Comparison of ENCODE assay signal across 10 mouse cellular contexts in the genomic region with DNA sequence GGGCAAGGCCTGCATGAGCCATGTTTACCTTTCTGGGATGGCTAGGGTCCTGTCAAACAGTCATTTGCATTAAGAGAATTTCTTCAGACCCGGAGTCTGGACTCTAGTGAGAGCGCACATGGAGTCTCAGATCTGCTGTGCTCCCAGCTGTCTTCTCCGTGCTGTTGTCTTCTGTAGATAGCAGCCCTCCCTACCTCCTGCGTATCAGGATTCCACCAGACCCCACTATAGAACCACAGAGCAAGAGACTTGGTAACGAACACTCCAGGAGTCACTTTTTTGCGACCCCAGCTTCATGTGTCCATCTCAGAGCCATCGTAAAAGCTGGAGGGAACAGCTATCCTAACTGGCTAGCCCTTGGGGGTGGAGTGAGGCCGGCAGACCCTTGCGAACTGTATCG. TPM values are rescaled to one million over a fixed set of nuclear protein-coding genes. Genes with fewer than 3 reads are reported as not detected.
A peak's percentile ranks its signal among the peaks of the same experiment; 100 is the strongest.
DNase-seq lines count a peak whose midpoint lies in the region; ATAC-seq and TF ChIP-seq lines count a peak whose summit lies in the region.
"Had no signal": no experiment of that assay in that cellular context is flagged by ENCODE, and none has a peak within 500 bp of the region (broad histone marks: within the 10 kb centered on the region; RNA-seq: fewer than 3 reads in every experiment).

No protein-coding gene starts in this region.

- TF ChIP-seq CTCF in intestine, postnatal 0 days (IDR thresholded peaks at IDR 0.05; ENCODE audit: low read depth), result no peak

- no peaks in the 10 kb centered on the region for H3K36me3 ChIP-seq in forebrain, embryonic 16.5 days (ENCODE audit: control insufficient read depth, insufficient read depth)
- H3K36me3 ChIP-seq in liver, embryonic 13.5 days, result no peaks in the 10 kb centered on the region
- H3K36me3 ChIP-seq in neural tube, embryonic 12.5 days, result no peaks in the 10 kb centered on the region
- no peaks in the 10 kb centered on the region for H3K36me3 ChIP-seq in intestine, postnatal 0 days (ENCODE audit: control insufficient read depth, insufficient read depth)

- WGBS in forebrain, embryonic 16.5 days, result 26% methylated on average over 10 of the region's 10 CpGs
- 45% methylated on average over 10 of the region's 10 CpGs for WGBS in liver, embryonic 13.5 days (ENCODE audit: insufficient replicate concordance)
- WGBS in neural tube, embryonic 12.5 days, result 27% methylated on average over 10 of the region's 10 CpGs
- WGBS in intestine, postnatal 0 days, result 73% methylated on average over 10 of the region's 10 CpGs

- no peak overlapping the region for H3K4me3 ChIP-seq in forebrain, embryonic 16.5 days (replicated peaks; ENCODE audit: low read length)
- H3K4me3 ChIP-seq in liver, embryonic 13.5 days (replicated peaks), result no peak overlapping the region
- H3K4me3 ChIP-seq in neural tube, embryonic 12.5 days, result no peak overlapping the region
- no peak overlapping the region for H3K4me3 ChIP-seq in intestine, postnatal 0 days (ENCODE audit: low read depth, low read length)

- ATAC-seq in forebrain, embryonic 16.5 days, result no peak
- peak; percentile 71 for ATAC-seq in liver, embryonic 13.5 days (ENCODE audit: low read depth)
- peak; percentile 5; the same call in 1 of the 2 replicates for ATAC-seq in neural tube, embryonic 12.5 days (ENCODE audit: low FRiP score, low read depth)
- no peak for ATAC-seq in intestine, postnatal 0 days

- no peak overlapping the region for H3K9ac ChIP-seq in forebrain, embryonic 16.5 days (replicated peaks; ENCODE audit: low read depth, low read length)
- H3K9ac ChIP-seq in liver, embryonic 13.5 days, result no peak overlapping the region
- no peak overlapping the region for H3K9ac ChIP-seq in neural tube, embryonic 12.5 days
- no peak overlapping the region for H3K9ac ChIP-seq in intestine, postnatal 0 days (ENCODE audit: low read depth, low read length)

- peak overlapping the region; percentile 5; the same call in 1 of the 2 replicates for H3K4me2 ChIP-seq in forebrain, embryonic 16.5 days (ENCODE audit: low read length)
- H3K4me2 ChIP-seq in liver, embryonic 13.5 days, result peak overlapping the region; percentile 23; the same call in 1 of the 2 replicates
- peak overlapping the region; percentile 51 for H3K4me2 ChIP-seq in neural tube, embryonic 12.5 days (replicated peaks)
- no peak overlapping the region for H3K4me2 ChIP-seq in intestine, postnatal 0 days (replicated peaks; ENCODE audit: low read depth)
- H3K4me2 ChIP-seq: heart, embryonic 11.5 days had no signal

- H3K9me3 ChIP-seq in forebrain, embryonic 16.5 days (ENCODE audit: control insufficient read depth, low read length), result no peaks in the 10 kb centered on the region
- no peaks in the 10 kb centered on the region for H3K9me3 ChIP-seq in liver, embryonic 13.5 days (replicated peaks)
- no peaks in the 10 kb centered on the region for H3K9me3 ChIP-seq in neural tube, embryonic 12.5 days
- H3K9me3 ChIP-seq in intestine, postnatal 0 days (ENCODE audit: control insufficient read depth), result no peaks in the 10 kb centered on the region

- H3K27ac ChIP-seq in forebrain, embryonic 16.5 days (ENCODE audit: low read length), result peak overlapping the region; percentile 89
- H3K27ac ChIP-seq in liver, embryonic 13.5 days, result no peak overlapping the region
- peak overlapping the region; percentile 64 for H3K27ac ChIP-seq in neural tube, embryonic 12.5 days
- H3K27ac ChIP-seq in intestine, postnatal 0 days (ENCODE audit: low read depth, low read length), result no peak overlapping the region

- H3K4me1 ChIP-seq in forebrain, embryonic 16.5 days (replicated peaks; ENCODE audit: control insufficient read depth, insufficient read depth, low read length), result peaks cover 53% of the 10 kb centered on the region
- H3K4me1 ChIP-seq in liver, embryonic 13.5 days (replicated peaks), result peaks cover 29% of the 10 kb centered on the region
- peaks cover 44% of the 10 kb centered on the region for H3K4me1 ChIP-seq in neural tube, embryonic 12.5 days
- no peaks in the 10 kb centered on the region for H3K4me1 ChIP-seq in intestine, postnatal 0 days (replicated peaks; ENCODE audit: control insufficient read depth, insufficient read depth, low read length)

- no peaks in the 10 kb centered on the region for H3K27me3 ChIP-seq in forebrain, embryonic 16.5 days (replicated peaks; ENCODE audit: control insufficient read depth, insufficient read depth, low read length)
- no peaks in the 10 kb centered on the region for H3K27me3 ChIP-seq in liver, embryonic 13.5 days
- no peaks in the 10 kb centered on the region for H3K27me3 ChIP-seq in neural tube, embryonic 12.5 days (replicated peaks)
- H3K27me3 ChIP-seq in intestine, postnatal 0 days (replicated peaks; ENCODE audit: control insufficient read depth, insufficient read depth, low read length), result no peaks in the 10 kb centered on the region

- peak; percentile 45 for DNase-seq in heart, adult 11 months
- DNase-seq in heart, adult 18-20 months, result no peak
- no peak for DNase-seq in liver, embryonic 13.5 days
- DNase-seq in adrenal gland, postnatal 14 days, result no peak
- no peak for DNase-seq in ovary, postnatal 36 days (ENCODE audit: low spot score)
- DNase-seq: cerebellum, adult 9-10 months had no signal

RNA-seq across cellular contexts. Expression of a gene that starts 25.1 kb away (rescaled TPM):
- total RNA-seq in heart, adult 18-20 months (2021), result 1 to 10 TPM in 1 of 2 experiments, under 1 TPM in 1; 0.69 to 1.1 TPM
- polyA plus RNA-seq in forebrain, embryonic 16.5 days (2015; fragmentation: Nextera tagmentation; extraction: Ambion mirVana), result 32.2 and 37.2 TPM in 2 replicates
- 0.33 and 0.39 TPM in 2 replicates for polyA plus RNA-seq in liver, embryonic 13.5 days (2015; fragmentation: Nextera tagmentation; extraction: Ambion mirVana)
- 37.0 and 39.3 TPM in 2 replicates for polyA plus RNA-seq in neural tube, embryonic 12.5 days (2016; fragmentation: Nextera tagmentation; extraction: Ambion mirVana)
- total RNA-seq in adrenal gland, postnatal 14 days (2021), result 13.0 and 18.7 TPM in 2 replicates
- 0.50 and 0.58 TPM in 2 replicates for polyA plus RNA-seq in intestine, postnatal 0 days (2015; fragmentation: Nextera tagmentation; extraction: Ambion mirVana)

Comparison
In these comparisons a context has a peak if more than half of its experiments do, and no peak if none do; other contexts are left out.
1. ATAC-seq: peak in liver, embryonic 13.5 days (single experiment) and neural tube, embryonic 12.5 days (single experiment); none in forebrain, embryonic 16.5 days (single experiment) and intestine, postnatal 0 days (single experiment).
2. H3K27ac ChIP-seq: peak in forebrain, embryonic 16.5 days (single experiment) and neural tube, embryonic 12.5 days (single experiment); none in liver, embryonic 13.5 days (single experiment) and intestine, postnatal 0 days (single experiment).
3. RNA of a gene that starts 25.1 kb away (polyA plus RNA-seq): 32.2 to 37.2 TPM in forebrain, embryonic 16.5 days and 37.0 to 39.3 TPM in neural tube, embryonic 12.5 days; 0.50 to 0.58 TPM in intestine, postnatal 0 days and 0.33 to 0.39 TPM in liver, embryonic 13.5 days; every median in the first group is over 10 times any median in the second.